Mouse (Mus musculus) regulatory T cell (primary cell): ENCODE measurements around the gene Lin28b.

Experiments used
- in situ Hi-C: fragments of 300-600 bp; cut with MboI, MseI; formaldehyde crosslinking; loops from one replicate; pipeline ENCODE4 v1.15.1; 2025; ENCODE audit warnings: high pct_unique_total_duplicates

The Lin28b gene

DNA sequence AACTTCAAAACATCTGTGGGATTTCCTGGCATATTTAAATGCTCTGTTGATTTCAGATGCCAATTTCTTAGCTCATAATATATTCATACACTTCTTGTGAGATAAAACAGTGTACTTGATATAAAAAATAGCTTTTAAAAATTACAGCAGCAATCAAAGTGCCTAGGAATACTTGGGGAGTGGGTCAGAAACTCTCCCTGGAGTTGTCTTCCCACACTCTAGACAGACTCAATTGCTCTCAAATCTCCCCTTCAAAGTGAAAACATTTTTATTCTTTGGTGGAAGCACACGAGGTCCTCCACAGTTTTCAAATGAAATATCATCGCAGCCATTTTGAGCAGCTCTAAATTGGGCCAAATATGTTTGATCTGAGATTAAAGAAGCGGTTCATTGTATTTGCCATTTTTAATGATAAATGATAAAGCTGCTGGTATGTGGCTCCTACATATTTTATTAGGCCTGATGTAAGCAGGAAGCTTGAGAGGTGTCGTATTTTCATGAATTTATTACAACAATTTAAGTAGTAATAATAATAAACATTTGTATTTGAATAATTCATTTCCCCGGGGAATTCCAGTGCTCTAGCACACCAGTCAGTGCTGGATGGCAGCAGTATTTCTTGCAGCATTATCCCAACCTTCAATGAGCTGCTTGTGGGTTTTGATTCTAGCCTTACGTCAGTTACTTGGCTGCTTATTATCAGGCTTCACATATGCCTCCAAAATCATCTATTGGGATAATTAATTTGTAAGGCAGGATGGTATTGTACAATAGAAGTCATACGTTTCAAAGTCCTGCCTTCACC, 157.8 kb downstream of the Lin28b start:
- in situ Hi-C loops: no loop called here
